Mouse (Mus musculus): ENCODE measurements around the gene Gfi1b.

- TF ChIP-seq POLR2A (IDR thresholded peaks at IDR 0.05; ENCODE audit: insufficient read length, low read depth) (no peak), MYOD1 (IDR thresholded peaks at IDR 0.05; ENCODE audit: control insufficient read depth in 1 of 3, insufficient read length in 2 of 3, low read depth in 2 of 3) (no peak), TCF12 (IDR thresholded peaks at IDR 0.05; ENCODE audit: insufficient read depth, poor library complexity, severe bottlenecking) (no peak), REST (IDR thresholded peaks at IDR 0.05; ENCODE audit: insufficient read depth, insufficient read length) (no peak), MYOG (IDR thresholded peaks at IDR 0.05; ENCODE audit: control insufficient read depth in 1 of 3, insufficient read depth in 1 of 3, insufficient read length in 2 of 3, low read depth in 2 of 3) (no peak), USF1 (IDR thresholded peaks at IDR 0.05; ENCODE audit: low read depth) (no peak), CEBPB (IDR thresholded peaks at IDR 0.05; ENCODE audit: insufficient read depth, poor library complexity, severe bottlenecking) (no peak), POLR2AphosphoS2 (IDR thresholded peaks at IDR 0.05; ENCODE audit: insufficient read length, low read depth) (no peak), E2F4 (IDR thresholded peaks at IDR 0.05; ENCODE audit: insufficient read depth) (no peak), TCF3 (IDR thresholded peaks at IDR 0.05; ENCODE audit: insufficient read length, low read depth) (no peak), SRF (IDR thresholded peaks at IDR 0.05; ENCODE audit: control insufficient read depth, insufficient read length, low read depth) (no peak), MAX (IDR thresholded peaks at IDR 0.05; ENCODE audit: low read depth) (no peak)
Measured at GRCm38 (mm10) chr2:28596021-28596420, 25.8 kb downstream of the Gfi1b start.
